ENCODE assay signal across 28 mouse cellular contexts in the genomic region with DNA sequence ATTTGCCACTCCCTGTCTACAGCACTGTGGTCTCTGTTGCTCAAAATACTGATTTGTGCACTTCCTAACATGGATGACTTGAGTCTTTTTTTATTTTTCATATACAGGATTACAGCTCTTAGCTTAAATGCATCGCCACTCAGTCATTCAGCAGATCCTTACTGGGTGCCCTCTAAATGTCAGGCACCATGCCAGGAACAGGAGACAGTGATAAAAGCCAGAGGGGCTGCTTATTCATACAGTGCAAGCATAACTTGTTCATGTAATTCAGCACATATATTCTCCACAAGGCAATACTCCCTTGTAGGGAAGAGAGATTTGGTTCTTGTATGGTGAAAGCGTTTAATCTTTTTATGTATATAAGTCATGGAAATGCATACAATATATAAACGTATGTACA.
A peak's percentile ranks its signal among the peaks of the same experiment; 100 is the strongest.
DNase-seq lines count a peak whose midpoint lies in the region; ATAC-seq lines count a peak whose summit lies in the region.
"Had no signal": no experiment of that assay in that cellular context is flagged by ENCODE, and none has a peak within 500 bp of the region (broad histone marks: within the 10 kb centered on the region; RNA-seq: fewer than 3 reads in every experiment).

No protein-coding gene starts in this region.

- no peaks in the 10 kb centered on the region for H3K27me3 ChIP-seq in heart, embryonic 12.5 days (replicated peaks)
- H3K27me3 ChIP-seq in heart, embryonic 10.5 days (ENCODE audit: insufficient read depth, poor library complexity, severe bottlenecking), result no peaks in the 10 kb centered on the region; the same call in 1 of the 2 replicates
- H3K27me3 ChIP-seq in heart, embryonic 14.5 days (ENCODE audit: control insufficient read depth, insufficient read depth, low read length), result no peaks in the 10 kb centered on the region
- H3K27me3 ChIP-seq: embryonic facial prominence, embryonic 15.5 days; hindbrain, embryonic 12.5 days; lung, embryonic 15.5 days; megakaryocyte, embryonic 14.5 days; midbrain, embryonic 13.5 days; neural tube, embryonic 12.5 days had no signal

- no peak overlapping the region for H3K4me2 ChIP-seq in heart, embryonic 12.5 days
- no peak overlapping the region for H3K4me2 ChIP-seq in heart, embryonic 14.5 days (ENCODE audit: low read length)
- H3K4me2 ChIP-seq: embryonic facial prominence, embryonic 15.5 days; hindbrain, embryonic 12.5 days; liver, embryonic 15.5 days; lung, embryonic 15.5 days; midbrain, embryonic 13.5 days; neural tube, embryonic 12.5 days had no signal

- peak; percentile 78; the same call in 1 of the 2 replicates for ATAC-seq in heart, embryonic 12.5 days (ENCODE audit: insufficient number of reproducible peaks, low FRiP score)
- ATAC-seq in heart, embryonic 14.5 days (ENCODE audit: insufficient number of reproducible peaks, insufficient read depth, low FRiP score, low read depth), result peak; percentile 75; the same call in 1 of the 2 replicates
- ATAC-seq: activated CD4-positive, CD25-positive, alpha-beta regulatory T cell, adult 4 months; forebrain, embryonic 14.5 days; inflammation-experienced regulatory T-cells, adult 6 months; midbrain, embryonic 13.5 days had no signal

- no peaks in the 10 kb centered on the region for H3K36me3 ChIP-seq in heart, embryonic 12.5 days
- no peaks in the 10 kb centered on the region for H3K36me3 ChIP-seq in heart, embryonic 10.5 days
- no peaks in the 10 kb centered on the region for H3K36me3 ChIP-seq in heart, embryonic 14.5 days (ENCODE audit: control insufficient read depth, insufficient read depth, low read length)
- H3K36me3 ChIP-seq: embryonic facial prominence, embryonic 15.5 days; hindbrain, embryonic 12.5 days; limb, embryonic 10.5 days; liver, embryonic 15.5 days; lung, embryonic 15.5 days; midbrain, embryonic 13.5 days; neural tube, embryonic 12.5 days had no signal

- 0 out of 2 replicates have a peak, but pooled peaks cover under 1% of the 10 kb centered on the region for H3K9me3 ChIP-seq in heart, embryonic 12.5 days (replicated peaks)
- H3K9me3 ChIP-seq in heart, embryonic 10.5 days, result no peaks in the 10 kb centered on the region; the same call in 1 of the 2 replicates
- H3K9me3 ChIP-seq in heart, embryonic 14.5 days (ENCODE audit: control insufficient read depth, low read length), result no peaks in the 10 kb centered on the region
- H3K9me3 ChIP-seq: embryonic facial prominence, embryonic 15.5 days; hindbrain, embryonic 12.5 days; limb, embryonic 10.5 days; liver, embryonic 15.5 days; lung, embryonic 15.5 days; megakaryocyte, embryonic 14.5 days; midbrain, embryonic 13.5 days; neural tube, embryonic 12.5 days had no signal

- H3K9ac ChIP-seq in heart, embryonic 12.5 days, result no peak overlapping the region
- H3K9ac ChIP-seq in heart, embryonic 14.5 days (ENCODE audit: low read length), result no peak overlapping the region
- H3K9ac ChIP-seq: embryonic facial prominence, embryonic 15.5 days; hindbrain, embryonic 12.5 days; liver, embryonic 15.5 days; lung, embryonic 15.5 days; midbrain, embryonic 13.5 days; neural tube, embryonic 12.5 days had no signal

- peak overlapping the region; percentile 77 for H3K27ac ChIP-seq in heart, embryonic 12.5 days (ENCODE audit: poor library complexity, severe bottlenecking)
- H3K27ac ChIP-seq in heart, embryonic 10.5 days, result no peak overlapping the region
- H3K27ac ChIP-seq in heart, embryonic 14.5 days (replicated peaks in 1 of 2; ENCODE audit: control insufficient read depth in 1 of 2, insufficient read depth in 1 of 2, low read depth in 2 of 2, low read length in 2 of 2), result peak overlapping the region; percentile 69 to 79
- H3K27ac ChIP-seq: embryonic facial prominence, embryonic 15.5 days; gastrocnemius, adult 2 months; hindbrain, embryonic 12.5 days; kidney, postnatal 0 days; limb, embryonic 10.5 days; liver, embryonic 15.5 days; lung, embryonic 15.5 days; midbrain, embryonic 13.5 days; neural tube, embryonic 12.5 days had no signal

- 59% methylated on average over 3 of the region's 3 CpGs for WGBS in heart, embryonic 12.5 days
- 69% methylated on average over 3 of the region's 3 CpGs for WGBS in heart, embryonic 10.5 days
- 50% methylated on average over 3 of the region's 3 CpGs for WGBS in heart, embryonic 14.5 days

- peaks cover 27% of the 10 kb centered on the region for H3K4me1 ChIP-seq in heart, embryonic 12.5 days (replicated peaks)
- H3K4me1 ChIP-seq in heart, embryonic 10.5 days, result peaks cover 10% of the 10 kb centered on the region; the same call in 1 of the 2 replicates
- peaks cover 13 to 30% of the 10 kb centered on the region in 2 experiments for H3K4me1 ChIP-seq in heart, embryonic 14.5 days (ENCODE audit: control insufficient read depth in 2 of 2, insufficient read depth in 2 of 2, low read length in 2 of 2)
- H3K4me1 ChIP-seq: hindbrain, embryonic 12.5 days; liver, embryonic 15.5 days; megakaryocyte, embryonic 14.5 days; midbrain, embryonic 13.5 days; neural tube, embryonic 12.5 days had no signal

- peak; percentile 11 for DNase-seq in adrenal gland, adult 2 months
- no peak for DNase-seq in adrenal gland, adult 8-10 months
- no peak for DNase-seq in heart, embryonic 10.5 days (ENCODE audit: low spot score)
- peak; percentile 68 for DNase-seq in heart, postnatal 4 days
- no peak for DNase-seq in spleen, adult 18-20 months
- DNase-seq: cerebellum, adult 8-10 months; cerebellum, postnatal 36 days; gastrocnemius, adult 2 months; kidney, adult 2 months; liver; lung, postnatal 36 days; retina, postnatal 1 day; right cerebral cortex, postnatal 25 days; thymus, postnatal 36 days had no signal

- H3K4me3 ChIP-seq in heart, embryonic 12.5 days, result no peak overlapping the region
- H3K4me3 ChIP-seq in heart, embryonic 10.5 days, result no peak overlapping the region
- H3K4me3 ChIP-seq in heart, embryonic 14.5 days (ENCODE audit: control insufficient read depth in 1 of 2, insufficient read depth in 1 of 2, low read depth in 1 of 2, low read length in 2 of 2), result no peak overlapping the region
- H3K4me3 ChIP-seq: embryonic facial prominence, embryonic 15.5 days; gastrocnemius, adult 2 months; hindbrain, embryonic 12.5 days; limb, embryonic 10.5 days; liver, embryonic 15.5 days; lung, embryonic 15.5 days; megakaryocyte, embryonic 14.5 days; midbrain, embryonic 13.5 days; neural tube, embryonic 12.5 days had no signal

Comparison
In these comparisons a context has a peak if more than half of its experiments do, and no peak if none do; other contexts are left out.
1. DNase-seq: peak in adrenal gland, adult 2 months (single experiment) and heart, postnatal 4 days (single experiment); none in adrenal gland, adult 8-10 months (single experiment), heart, embryonic 10.5 days (single experiment) and spleen, adult 18-20 months (0 of 2).